Comparison of ENCODE assay signal across 22 mouse cellular contexts in the genomic region with DNA sequence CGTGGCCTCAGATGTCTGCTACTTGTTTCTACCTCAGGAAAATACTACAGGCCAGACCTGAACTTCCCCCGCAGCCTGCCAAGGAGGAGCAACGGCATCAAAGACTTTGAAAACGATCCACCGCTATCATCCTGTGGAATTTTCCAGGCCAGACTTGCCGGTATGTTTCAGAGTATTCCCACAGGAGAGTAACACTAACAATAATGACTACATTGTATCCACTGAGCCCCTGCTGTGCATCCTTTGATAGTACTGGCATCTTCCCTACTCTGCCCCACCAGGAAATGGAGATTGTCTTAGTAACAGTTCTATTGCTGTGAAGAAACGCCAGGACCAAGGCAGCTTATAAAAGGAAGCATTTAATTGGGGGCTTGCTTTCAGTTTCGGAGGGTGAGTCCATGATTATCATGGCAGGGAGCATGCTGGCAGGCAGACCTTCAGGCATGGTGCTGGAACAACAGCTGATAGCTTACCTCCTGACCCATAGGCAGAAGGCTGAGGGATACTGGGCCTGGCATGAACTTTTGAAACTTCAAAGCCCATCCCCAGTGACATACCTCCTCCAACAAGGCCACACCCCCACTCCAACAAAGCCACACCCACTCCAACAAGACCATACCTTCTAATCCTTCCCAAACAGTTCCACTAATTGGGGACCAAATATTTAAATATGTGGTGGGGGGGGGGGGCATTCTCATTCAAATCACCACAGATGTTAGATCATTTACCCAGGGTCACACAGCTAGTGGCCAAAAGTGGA. TPM values are rescaled to one million over a fixed set of nuclear protein-coding genes. Genes with fewer than 3 reads are reported as not detected.
DNase-seq lines count a peak whose midpoint lies in the region; ATAC-seq and TF ChIP-seq lines count a peak whose summit lies in the region.
"Had no signal": no experiment of that assay in that cellular context is flagged by ENCODE, and none has a peak within 500 bp of the region (broad histone marks: within the 10 kb centered on the region; RNA-seq: fewer than 3 reads in every experiment).

No protein-coding gene starts in this region.

- intact Hi-C loops in left cerebral cortex, postnatal 36 days (cut with DNase I) = no loop called here

- 24% methylated on average over 8 of the region's 8 CpGs for WGBS in hindbrain, postnatal 0 days
- 37% methylated on average over 8 of the region's 8 CpGs for WGBS in hindbrain, embryonic 14.5 days
- 35% methylated on average over 8 of the region's 8 CpGs for WGBS in embryonic facial prominence, embryonic 12.5 days

- no peak for TF ChIP-seq CTCF in hindbrain, postnatal 0 days (IDR thresholded peaks at IDR 0.05; ENCODE audit: low read depth)

- DNase-seq in hindbrain, postnatal 0 days (ENCODE audit: low spot score) = peak; percentile 22
- no peak for DNase-seq in hindbrain, embryonic 14.5 days (ENCODE audit: low spot score)
- peak; percentile 70 for DNase-seq in testis, postnatal 14 days (ENCODE audit: low spot score)
- no peak for DNase-seq in testis, postnatal 10 days (ENCODE audit: low spot score)
- DNase-seq in left cerebral cortex, postnatal 36 days (ENCODE audit: low spot score in 2 of 2) = no peak
- no peak for DNase-seq in lung, adult 18-20 months
- DNase-seq: adrenal gland, postnatal 25 days; cerebellum, adult 8-10 months; left cerebral cortex, postnatal 4 days; thymus, adult 2 months had no signal

- H3K9ac ChIP-seq in hindbrain, postnatal 0 days (replicated peaks; ENCODE audit: low read length) = no peak overlapping the region
- H3K9ac ChIP-seq in hindbrain, embryonic 14.5 days = no peak overlapping the region
- H3K9ac ChIP-seq in embryonic facial prominence, embryonic 12.5 days = no peak overlapping the region
- H3K9ac ChIP-seq: embryonic facial prominence, embryonic 15.5 days; forebrain, embryonic 13.5 days; heart, embryonic 13.5 days; kidney, embryonic 15.5 days; liver, embryonic 13.5 days had no signal

- no peaks in the 10 kb centered on the region for H3K27me3 ChIP-seq in hindbrain, postnatal 0 days (ENCODE audit: insufficient read depth, low read length)
- H3K27me3 ChIP-seq in hindbrain, embryonic 14.5 days (ENCODE audit: control insufficient read depth, insufficient read depth, low read length) = no peaks in the 10 kb centered on the region
- H3K27me3 ChIP-seq in embryonic facial prominence, embryonic 12.5 days = no peaks in the 10 kb centered on the region
- H3K27me3 ChIP-seq: embryonic facial prominence, embryonic 15.5 days; forebrain, embryonic 13.5 days; kidney, embryonic 15.5 days; liver, embryonic 13.5 days had no signal

- no peak overlapping the region for H3K4me3 ChIP-seq in hindbrain, postnatal 0 days (ENCODE audit: low read length)
- no peak overlapping the region for H3K4me3 ChIP-seq in hindbrain, embryonic 14.5 days (replicated peaks; ENCODE audit: low read length)
- no peak overlapping the region for H3K4me3 ChIP-seq in embryonic facial prominence, embryonic 12.5 days
- H3K4me3 ChIP-seq: embryonic facial prominence, embryonic 15.5 days; forebrain, embryonic 13.5 days; heart, embryonic 13.5 days; kidney, embryonic 15.5 days; liver, embryonic 13.5 days had no signal

- H3K9me3 ChIP-seq in hindbrain, postnatal 0 days (ENCODE audit: low read length) = no peaks in the 10 kb centered on the region
- no peaks in the 10 kb centered on the region for H3K9me3 ChIP-seq in hindbrain, embryonic 14.5 days (ENCODE audit: control insufficient read depth, low read length)
- H3K9me3 ChIP-seq in embryonic facial prominence, embryonic 12.5 days = peaks cover 7% of the 10 kb centered on the region; the same call in 1 of the 2 replicates
- H3K9me3 ChIP-seq: embryonic facial prominence, embryonic 15.5 days; forebrain, embryonic 13.5 days; heart, embryonic 13.5 days; kidney, embryonic 15.5 days; liver, embryonic 13.5 days had no signal

- H3K27ac ChIP-seq in hindbrain, postnatal 0 days = no peak overlapping the region
- no peak overlapping the region for H3K27ac ChIP-seq in hindbrain, embryonic 14.5 days
- H3K27ac ChIP-seq in embryonic facial prominence, embryonic 12.5 days = 0 out of 2 replicates have a peak overlapping the region, but pooled peaks have one; percentile 9
- H3K27ac ChIP-seq: embryonic facial prominence, embryonic 15.5 days; forebrain, embryonic 13.5 days; heart, embryonic 13.5 days; kidney, embryonic 15.5 days; liver, embryonic 13.5 days had no signal

- H3K4me2 ChIP-seq in hindbrain, postnatal 0 days (ENCODE audit: low read depth, low read length) = no peak overlapping the region
- no peak overlapping the region for H3K4me2 ChIP-seq in hindbrain, embryonic 14.5 days (replicated peaks)
- H3K4me2 ChIP-seq in embryonic facial prominence, embryonic 12.5 days (replicated peaks) = no peak overlapping the region
- H3K4me2 ChIP-seq: embryonic facial prominence, embryonic 15.5 days; forebrain, embryonic 13.5 days; heart, embryonic 13.5 days; kidney, embryonic 15.5 days; liver, embryonic 13.5 days had no signal

- no peaks in the 10 kb centered on the region for H3K4me1 ChIP-seq in hindbrain, postnatal 0 days (ENCODE audit: insufficient read depth, low read length)
- no peaks in the 10 kb centered on the region for H3K4me1 ChIP-seq in hindbrain, embryonic 14.5 days (replicated peaks; ENCODE audit: control insufficient read depth, insufficient read depth, low read length)
- peaks cover 5% of the 10 kb centered on the region; the same call in 1 of the 2 replicates for H3K4me1 ChIP-seq in embryonic facial prominence, embryonic 12.5 days
- H3K4me1 ChIP-seq: embryonic facial prominence, embryonic 15.5 days; heart, embryonic 13.5 days; kidney, embryonic 15.5 days; liver, embryonic 13.5 days had no signal

- ATAC-seq in hindbrain, postnatal 0 days = no peak
- ATAC-seq in hindbrain, embryonic 14.5 days (ENCODE audit: low FRiP score) = no peak
- no peak for ATAC-seq in embryonic facial prominence, embryonic 12.5 days (ENCODE audit: insufficient number of reproducible peaks, insufficient read depth, low FRiP score, low TSS enrichment)
- ATAC-seq: forebrain, embryonic 13.5 days had no signal

- no peaks in the 10 kb centered on the region for H3K36me3 ChIP-seq in hindbrain, postnatal 0 days (ENCODE audit: insufficient read depth, low read length)
- no peaks in the 10 kb centered on the region for H3K36me3 ChIP-seq in hindbrain, embryonic 14.5 days (replicated peaks; ENCODE audit: control insufficient read depth, insufficient read depth)
- no peaks in the 10 kb centered on the region for H3K36me3 ChIP-seq in embryonic facial prominence, embryonic 12.5 days
- H3K36me3 ChIP-seq: embryonic facial prominence, embryonic 15.5 days; G1E; heart, embryonic 13.5 days; kidney, embryonic 15.5 days had no signal

RNA-seq across cellular contexts. Expression of gene Ubash3a, which starts 24.8 kb away (rescaled TPM):
- total RNA-seq in hindbrain, postnatal 0 days (2014; rRNA removed) = 0.21 TPM in 1 of 2 replicates, not detected in the other
- polyA plus RNA-seq in hindbrain, postnatal 0 days (2015; fragmentation: Nextera tagmentation; extraction: Ambion mirVana) = not detected in 2 replicates
- not detected in 2 replicates for polyA plus RNA-seq in hindbrain, embryonic 14.5 days (2014; fragmentation: Nextera tagmentation; extraction: Ambion mirVana)
- polyA plus RNA-seq in embryonic facial prominence, embryonic 12.5 days (2016; fragmentation: Nextera tagmentation; extraction: Ambion mirVana) = 0.29 and 0.37 TPM in 2 replicates
- total RNA-seq in left cerebral cortex, postnatal 36 days (2021) = not detected
- total RNA-seq: adrenal gland, postnatal 25 days; left cerebral cortex, postnatal 4 days had no signal
- polyA plus RNA-seq: G1E had no signal

RNA-seq across cellular contexts. Expression of gene Tmprss3, which starts 33.7 kb away (rescaled TPM):
- total RNA-seq in hindbrain, postnatal 0 days (2014; rRNA removed) = 0.10 TPM in 1 of 2 replicates, not detected in the other
- 0.14 and 0.23 TPM in 2 replicates for polyA plus RNA-seq in hindbrain, postnatal 0 days (2015; fragmentation: Nextera tagmentation; extraction: Ambion mirVana)
- polyA plus RNA-seq in hindbrain, embryonic 14.5 days (2014; fragmentation: Nextera tagmentation; extraction: Ambion mirVana) = 0.11 TPM in 1 of 2 replicates, not detected in the other
- 0.05 and 0.14 TPM in 2 replicates for polyA plus RNA-seq in embryonic facial prominence, embryonic 12.5 days (2016; fragmentation: Nextera tagmentation; extraction: Ambion mirVana)
- total RNA-seq in left cerebral cortex, postnatal 36 days (2021) = not detected
- total RNA-seq: adrenal gland, postnatal 25 days; G1E; gastrocnemius, postnatal 4 days; layer of hippocampus, adult 18-20 months; left cerebral cortex, postnatal 4 days had no signal
- polyA plus RNA-seq: forebrain, embryonic 13.5 days; G1E; heart, embryonic 13.5 days; kidney, embryonic 15.5 days; lung, embryonic 16.5 days; small intestine, adult 2 months had no signal

RNA-seq across cellular contexts. Expression of gene Rsph1, which starts 44.8 kb away (rescaled TPM):
- total RNA-seq in hindbrain, postnatal 0 days (2014; rRNA removed) = 0.50 and 1.3 TPM in 2 replicates
- polyA plus RNA-seq in hindbrain, postnatal 0 days (2015; fragmentation: Nextera tagmentation; extraction: Ambion mirVana) = 8.9 TPM in 2 replicates
- 3.5 and 5.0 TPM in 2 replicates for polyA plus RNA-seq in hindbrain, embryonic 14.5 days (2014; fragmentation: Nextera tagmentation; extraction: Ambion mirVana)
- 0.75 and 1.1 TPM in 2 replicates for polyA plus RNA-seq in embryonic facial prominence, embryonic 12.5 days (2016; fragmentation: Nextera tagmentation; extraction: Ambion mirVana)
- total RNA-seq in left cerebral cortex, postnatal 36 days (2021) = 10 to 100 TPM; 14.0 to 15.1 TPM
- total RNA-seq: common myeloid progenitor, adult 5-6 weeks; G1E had no signal
- polyA plus RNA-seq: G1E had no signal

RNA-seq across cellular contexts. Expression of gene Slc37a1, which starts 54.2 kb away (rescaled TPM):
- 8.8 and 10.7 TPM in 2 replicates for total RNA-seq in hindbrain, postnatal 0 days (2014; rRNA removed)
- 5.7 and 6.8 TPM in 2 replicates for polyA plus RNA-seq in hindbrain, postnatal 0 days (2015; fragmentation: Nextera tagmentation; extraction: Ambion mirVana)
- polyA plus RNA-seq in hindbrain, embryonic 14.5 days (2014; fragmentation: Nextera tagmentation; extraction: Ambion mirVana) = 10.4 and 11.6 TPM in 2 replicates
- polyA plus RNA-seq in embryonic facial prominence, embryonic 12.5 days (2016; fragmentation: Nextera tagmentation; extraction: Ambion mirVana) = 3.3 and 4.1 TPM in 2 replicates
- 1 to 10 TPM; 8.2 to 9.9 TPM for total RNA-seq in left cerebral cortex, postnatal 36 days (2021)
- polyA plus RNA-seq: G1E had no signal

Comparison
In these comparisons a context has a peak if more than half of its experiments do, and no peak if none do; other contexts are left out.
1. DNase-seq: peak in hindbrain, postnatal 0 days (single experiment) and testis, postnatal 14 days (single experiment); none in hindbrain, embryonic 14.5 days (single experiment), testis, postnatal 10 days (single experiment), left cerebral cortex, postnatal 36 days (0 of 2) and lung, adult 18-20 months (0 of 2).